In the genomic region with DNA sequence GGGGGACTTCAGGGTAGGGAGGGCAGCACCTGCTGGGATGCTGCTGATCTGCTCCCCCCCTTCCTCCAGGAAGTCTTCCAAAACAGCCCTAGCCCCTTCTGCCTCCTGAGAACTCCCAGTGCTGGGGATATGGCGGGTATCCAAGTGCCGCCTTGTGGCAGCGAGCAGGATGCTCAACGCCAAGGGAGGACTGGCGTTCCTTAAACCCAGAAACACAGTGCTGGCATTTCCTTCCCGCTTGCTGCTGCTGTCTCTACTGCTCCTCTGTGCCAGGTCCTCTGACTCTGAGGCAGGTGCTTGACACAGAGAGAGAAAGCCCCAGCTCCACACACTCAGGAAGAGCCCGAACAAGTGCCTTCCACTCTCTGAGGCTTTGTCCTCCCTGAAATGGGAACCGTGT, we compare ENCODE assay signal across 16 mouse cellular contexts. TPM values are rescaled to one million over a fixed set of nuclear protein-coding genes. Genes with fewer than 3 reads are reported as not detected.
A peak's percentile ranks its signal among the peaks of the same experiment; 100 is the strongest.
DNase-seq lines count a peak whose midpoint lies in the region; ATAC-seq and TF ChIP-seq lines count a peak whose summit lies in the region.
"Had no signal": no experiment of that assay in that cellular context is flagged by ENCODE, and none has a peak within 500 bp of the region (broad histone marks: within the 10 kb centered on the region; RNA-seq: fewer than 3 reads in every experiment).

No protein-coding gene starts in this region.

- 59% methylated on average over 8 of the region's 8 CpGs for WGBS in forebrain, embryonic 13.5 days
- 63% methylated on average over 8 of the region's 8 CpGs for WGBS in forebrain, embryonic 10.5 days

- no peak overlapping the region for H3K4me3 ChIP-seq in forebrain, embryonic 13.5 days
- no peak overlapping the region for H3K4me3 ChIP-seq in forebrain, embryonic 10.5 days

- ATAC-seq in forebrain, embryonic 13.5 days, result peak; percentile 39; the same call in 1 of the 2 replicates

- no peak for DNase-seq in forebrain, embryonic 10.5 days (ENCODE audit: extremely low spot score, low spot score)
- DNase-seq in brain, embryonic 14.5 days (ENCODE audit: low read depth), result peak; percentile 75
- peak; percentile 75 to 77 for DNase-seq in cerebellum, postnatal 36 days
- peak; percentile 72 to 74 for DNase-seq in layer of hippocampus, postnatal 36 days
- no peak for DNase-seq in spleen, postnatal 4 days (ENCODE audit: low spot score in 2 of 2)
- DNase-seq in adrenal gland, postnatal 25 days, result no peak
- DNase-seq in natural killer cell, adult 2 months (ENCODE audit: low spot score in 2 of 2), result no peak
- DNase-seq: adrenal gland, postnatal 14 days; kidney, adult 8-10 months; retina, postnatal 1 day; thymus, postnatal 14 days had no signal

- H3K27me3 ChIP-seq in forebrain, embryonic 13.5 days, result no peaks in the 10 kb centered on the region
- H3K27me3 ChIP-seq in forebrain, embryonic 10.5 days (ENCODE audit: poor library complexity, severe bottlenecking), result no peaks in the 10 kb centered on the region; the same call in 1 of the 2 replicates

- H3K27ac ChIP-seq in forebrain, embryonic 13.5 days, result no peak overlapping the region
- H3K27ac ChIP-seq in forebrain, embryonic 10.5 days, result no peak overlapping the region

- H3K4me2 ChIP-seq in forebrain, embryonic 13.5 days, result no peak overlapping the region

- H3K36me3 ChIP-seq in forebrain, embryonic 13.5 days (ENCODE audit: poor library complexity, severe bottlenecking), result peaks cover 68% of the 10 kb centered on the region
- peaks cover 23% of the 10 kb centered on the region for H3K36me3 ChIP-seq in forebrain, embryonic 10.5 days (replicated peaks)

- no peaks in the 10 kb centered on the region for H3K9me3 ChIP-seq in forebrain, embryonic 13.5 days (replicated peaks)
- no peaks in the 10 kb centered on the region for H3K9me3 ChIP-seq in forebrain, embryonic 10.5 days

- no peaks in the 10 kb centered on the region for H3K4me1 ChIP-seq in forebrain, embryonic 13.5 days
- H3K4me1 ChIP-seq in forebrain, embryonic 10.5 days, result no peaks in the 10 kb centered on the region

- peak; percentile 16; the same call in 1 of the 2 replicates for TF ChIP-seq CTCF in brain, embryonic 14.5 days (IDR thresholded peaks at IDR 0.05; ENCODE audit: borderline replicate concordance, extremely low read depth, insufficient read depth, insufficient read length)

- H3K9ac ChIP-seq in forebrain, embryonic 13.5 days, result no peak overlapping the region

- TF ChIP-seq POLR2A in brain, embryonic 14.5 days (IDR thresholded peaks at IDR 0.05; ENCODE audit: borderline replicate concordance, extremely low read depth, insufficient read depth, insufficient read length, poor library complexity, severe bottlenecking), result no peak

RNA-seq across cellular contexts. Expression of gene Shank1, which starts 10.8 kb away (rescaled TPM):
- 13.2 and 15.1 TPM in 2 replicates for polyA plus RNA-seq in forebrain, embryonic 13.5 days (2015; fragmentation: Nextera tagmentation; extraction: Ambion mirVana)
- 1.4 TPM in 2 replicates for polyA plus RNA-seq in forebrain, embryonic 10.5 days (2016; fragmentation: Nextera tagmentation; extraction: Ambion mirVana)
- polyA plus RNA-seq in brain, embryonic 14.5 days (2012; rRNA removed), result 17.2 and 63.1 TPM in 2 replicates
- 100 to 1,000 TPM; 588 to 654 TPM for total RNA-seq in layer of hippocampus, postnatal 36 days (2021)
- total RNA-seq in adrenal gland, postnatal 25 days (2021), result 8.5 and 10.4 TPM in 2 replicates

RNA-seq across cellular contexts. Expression of gene Clec11a, which starts 14.2 kb away (rescaled TPM):
- 3.0 and 3.4 TPM in 2 replicates for polyA plus RNA-seq in forebrain, embryonic 13.5 days (2015; fragmentation: Nextera tagmentation; extraction: Ambion mirVana)
- 2.5 and 2.9 TPM in 2 replicates for polyA plus RNA-seq in forebrain, embryonic 10.5 days (2016; fragmentation: Nextera tagmentation; extraction: Ambion mirVana)
- polyA plus RNA-seq in brain, embryonic 14.5 days (2012; rRNA removed), result 3.2 and 3.6 TPM in 2 replicates
- total RNA-seq in layer of hippocampus, postnatal 36 days (2021), result 1 to 10 TPM; 2.9 to 3.8 TPM
- total RNA-seq in adrenal gland, postnatal 25 days (2021), result 3.4 and 3.6 TPM in 2 replicates

RNA-seq across cellular contexts. Expression of gene Gm15517, which starts 59.6 kb away (rescaled TPM):
- polyA plus RNA-seq in forebrain, embryonic 13.5 days (2015; fragmentation: Nextera tagmentation; extraction: Ambion mirVana), result not detected in 2 replicates
- 1.2 TPM in 1 of 2 replicates, not detected in the other for polyA plus RNA-seq in forebrain, embryonic 10.5 days (2016; fragmentation: Nextera tagmentation; extraction: Ambion mirVana)
- 1.0 and 1.2 TPM in 2 replicates for polyA plus RNA-seq in brain, embryonic 14.5 days (2012; rRNA removed)
- total RNA-seq in layer of hippocampus, postnatal 36 days (2021), result not detected
- total RNA-seq in adrenal gland, postnatal 25 days (2021), result not detected in 2 replicates
- total RNA-seq: adrenal gland, postnatal 14 days; megakaryocyte-erythroid progenitor cell, adult 5-6 weeks had no signal
- polyA plus RNA-seq: heart, postnatal 0 days; limb, embryonic 11.5 days; liver, embryonic 16.5 days had no signal

Comparison
In these comparisons a context has a peak if more than half of its experiments do, and no peak if none do; other contexts are left out.
1. DNase-seq: peak in brain, embryonic 14.5 days (single experiment), cerebellum, postnatal 36 days (2 of 2) and layer of hippocampus, postnatal 36 days (2 of 2); none in forebrain, embryonic 10.5 days (single experiment), spleen, postnatal 4 days (0 of 2), adrenal gland, postnatal 25 days (single experiment) and natural killer cell, adult 2 months (0 of 2).